Mouse (Mus musculus): ENCODE measurements at regions not wholly inside any gene's neighbourhood (a gene's known extent, or its start where the extent isn't known, plus 50 kb on each side); places are given as distances from the start of the nearest gene placed in this dataset.

DNA sequence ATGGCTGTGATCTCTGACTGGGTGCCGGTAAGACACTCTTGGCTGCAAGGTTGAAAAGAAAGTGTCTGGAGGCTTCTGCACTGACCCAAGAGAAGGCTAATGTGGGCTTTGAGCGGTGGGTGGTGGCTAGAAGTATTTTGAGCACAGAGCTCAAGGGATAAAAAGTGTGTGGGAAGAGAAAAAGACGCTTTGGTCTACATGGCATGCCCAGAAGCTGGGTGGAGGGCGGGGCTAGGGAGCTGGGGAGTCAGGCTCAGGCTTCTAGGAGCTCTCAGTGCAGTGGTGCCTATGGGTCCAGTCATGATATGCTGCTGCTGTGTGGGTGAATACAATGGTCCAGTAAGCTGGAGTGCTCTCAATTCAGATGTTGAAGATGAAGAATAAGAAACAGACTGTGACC, 152.1 kb downstream of the Efnb1 start:
- no peak for DNase-seq

DNA sequence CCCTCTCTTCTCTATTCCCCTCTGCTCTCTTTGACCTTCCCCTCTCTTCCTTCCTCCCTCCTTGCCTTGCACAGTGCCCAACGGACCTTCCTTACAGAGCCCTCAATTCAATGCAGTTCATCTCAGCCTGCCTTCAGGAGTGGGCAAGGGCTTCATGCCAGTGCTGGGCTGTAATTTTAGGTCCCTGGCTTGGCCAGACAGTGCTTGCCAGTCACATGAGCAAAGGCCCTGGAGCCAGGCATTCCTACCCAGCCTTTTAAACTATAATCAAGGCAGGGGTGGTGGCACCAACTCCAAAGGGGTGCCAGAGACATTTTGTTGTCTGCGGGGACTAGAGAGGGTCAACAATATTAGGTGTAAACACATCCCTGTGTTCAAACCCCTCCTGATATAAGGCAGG, 150.9 kb downstream of the Efnb1 start:
- no peak for DNase-seq

DNA sequence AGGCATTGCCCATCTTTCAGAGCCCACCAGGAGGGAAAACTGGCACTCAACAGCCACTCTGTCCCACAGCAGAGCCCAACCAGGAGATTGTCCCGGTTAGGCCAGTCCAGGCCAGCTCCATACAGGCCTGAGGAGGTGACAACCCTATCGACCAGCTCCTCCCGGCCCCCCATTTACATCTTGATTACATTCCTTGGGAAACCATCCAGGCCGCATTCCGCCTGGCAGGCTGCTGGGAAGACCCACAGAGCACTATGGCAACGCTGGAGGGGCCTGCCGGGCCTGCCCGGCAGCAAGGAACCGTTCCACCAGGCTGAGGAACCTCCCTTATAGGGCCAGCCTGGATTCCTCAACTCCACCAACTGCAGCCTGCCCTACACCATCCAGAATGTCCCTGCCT, 149.7 kb downstream of the Efnb1 start:
- no peak for DNase-seq

DNA sequence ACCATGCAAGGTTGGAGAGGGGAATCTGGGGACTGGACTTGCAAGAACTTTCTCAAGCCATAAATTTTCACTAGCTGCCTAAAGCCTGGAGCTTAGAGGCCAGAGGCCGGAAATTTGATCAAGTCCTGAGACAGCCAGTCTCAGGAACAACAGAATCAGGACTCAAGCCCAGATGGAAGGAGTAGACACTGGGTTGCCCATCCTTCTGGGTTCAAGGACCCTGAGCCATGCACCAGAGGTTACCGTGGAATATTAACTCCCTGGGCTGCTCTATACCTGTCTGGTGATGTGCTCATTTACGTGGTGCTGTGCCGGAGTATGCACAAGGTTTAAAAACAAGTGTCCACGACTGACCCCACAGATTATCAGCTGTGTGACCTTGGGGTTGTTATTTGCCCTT, 145.1 kb downstream of the Efnb1 start:
- no peak for DNase-seq

DNA sequence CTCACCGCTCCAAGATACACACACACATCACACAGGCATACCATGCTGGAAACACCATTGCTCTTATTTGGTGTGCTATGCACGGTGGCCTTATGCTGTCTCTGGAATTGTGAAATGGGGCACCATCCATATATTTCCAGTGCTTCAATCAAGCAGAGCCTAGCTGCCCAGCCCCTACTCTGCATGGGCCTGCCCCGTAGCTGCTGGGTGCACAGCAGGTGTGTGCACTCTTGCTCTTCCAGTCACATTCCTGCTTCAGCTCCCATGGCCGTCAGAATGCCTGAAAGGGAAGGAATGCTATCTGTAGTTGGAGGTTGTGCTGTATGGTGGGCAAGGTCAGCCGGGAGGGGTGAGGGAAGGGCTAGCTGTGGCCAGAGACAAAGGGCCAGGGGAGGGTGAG, 144.6 kb downstream of the Efnb1 start:
- DNase-seq, result no peak

DNA sequence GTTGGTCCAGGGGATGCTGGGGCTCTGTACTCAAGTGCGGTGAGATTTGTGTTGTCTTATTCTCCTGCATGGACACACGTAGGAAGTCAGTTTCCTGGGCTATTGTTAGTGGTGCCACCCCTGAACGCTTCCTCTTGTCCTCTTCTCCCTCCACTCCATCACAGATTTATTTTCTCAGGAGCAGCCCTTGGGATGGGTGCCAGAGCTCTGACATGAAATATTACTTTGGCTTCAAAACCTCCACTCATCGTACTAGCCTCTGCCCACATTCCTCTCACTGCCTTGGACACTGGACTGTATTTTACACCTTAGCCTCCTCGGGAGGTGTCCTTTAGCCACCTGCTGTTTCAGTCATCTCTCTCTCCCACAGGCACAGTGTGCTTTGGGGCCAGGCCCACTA, 139.6 kb downstream of the Efnb1 start:
- DNase-seq, result no peak

DNA sequence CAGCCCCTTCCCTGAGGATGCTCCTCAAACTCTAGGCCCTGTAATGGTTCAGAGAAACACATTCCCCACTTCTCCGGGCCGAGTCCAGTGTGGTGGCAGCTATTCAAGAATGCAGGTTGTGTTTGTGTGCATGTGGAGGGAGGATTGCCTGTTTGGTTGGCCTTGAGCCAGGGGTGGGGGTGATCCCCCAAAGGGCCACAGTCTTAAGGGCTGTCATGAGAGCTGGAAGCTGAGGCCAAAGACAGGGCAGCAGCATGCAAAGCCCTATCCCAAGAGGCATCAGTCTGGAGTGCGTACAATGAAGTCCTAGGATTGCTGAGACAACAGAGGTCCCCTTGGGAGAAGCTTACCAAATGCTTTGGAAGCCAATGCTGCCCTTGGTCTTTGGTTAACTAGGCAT, 136.0 kb downstream of the Efnb1 start:
- no peak for DNase-seq

DNA sequence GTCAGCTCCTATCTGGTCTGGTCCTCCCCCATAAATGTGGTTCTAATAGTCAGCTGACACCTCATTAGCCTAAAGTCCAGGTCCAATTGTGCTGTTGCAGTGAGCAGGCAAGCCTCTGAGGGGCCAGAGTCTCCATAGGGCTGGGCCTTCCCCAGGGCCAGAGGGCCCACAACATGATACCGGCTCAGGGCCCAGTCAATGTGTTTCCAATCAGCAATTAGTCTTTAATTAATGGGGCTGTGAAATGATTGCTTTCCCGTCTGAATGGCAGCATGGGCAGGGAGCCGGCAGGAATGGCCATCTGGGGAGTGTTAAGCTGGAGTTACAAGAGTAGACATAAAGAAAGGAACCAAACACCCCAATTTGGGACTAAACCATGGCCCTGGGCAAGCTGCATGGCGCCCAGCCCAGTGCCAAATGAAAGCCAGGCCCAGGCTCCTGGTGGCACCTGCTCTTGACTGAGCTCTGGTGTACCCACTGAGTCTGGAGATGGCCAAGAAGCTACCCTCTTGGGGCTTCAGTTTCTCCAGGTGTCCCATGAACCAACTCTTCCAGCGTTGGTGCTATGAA, 113.2 kb downstream of the Efnb1 start:
- DNase-seq, result no peak

DNA sequence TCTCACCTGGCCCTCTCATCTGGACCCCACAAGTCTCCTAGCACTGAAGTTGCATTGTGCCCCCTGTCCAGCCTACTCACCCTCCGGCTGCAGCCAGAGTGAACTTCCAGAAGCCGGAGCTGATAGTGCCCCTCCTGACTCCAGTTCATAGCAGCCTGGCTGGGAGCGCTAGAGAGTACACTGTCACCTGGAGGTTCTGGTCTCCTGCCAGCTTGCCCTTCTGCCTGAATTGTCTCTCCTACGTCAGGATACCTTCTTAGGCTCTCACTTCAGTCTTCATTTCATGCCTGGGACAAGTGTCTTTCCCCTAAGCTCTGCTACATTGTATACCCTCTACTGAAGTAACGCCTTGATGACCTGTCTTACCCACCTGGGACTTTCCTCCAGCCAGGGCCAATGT, 112.3 kb downstream of the Efnb1 start:
- no peak for DNase-seq

DNA sequence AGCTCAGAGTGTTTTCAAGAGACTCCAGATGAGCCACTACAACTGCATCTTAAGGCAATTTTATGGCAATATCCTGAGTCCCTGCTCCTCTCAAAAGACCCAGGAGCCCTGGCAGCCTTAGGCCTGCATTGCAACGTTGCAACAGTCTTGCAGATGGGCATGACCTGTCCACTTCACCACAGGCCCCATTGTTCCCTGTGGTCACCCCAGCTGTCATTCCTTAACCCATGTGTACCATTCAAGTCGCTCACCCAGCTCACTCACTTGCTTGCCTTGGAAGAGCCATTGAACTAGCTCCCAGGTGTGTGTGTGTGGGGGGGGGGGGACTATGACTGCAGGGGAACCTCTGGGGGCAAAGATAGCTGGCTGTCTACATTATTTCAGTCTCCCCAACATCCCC, 110.8 kb downstream of the Efnb1 start:
- DNase-seq, result no peak

DNA sequence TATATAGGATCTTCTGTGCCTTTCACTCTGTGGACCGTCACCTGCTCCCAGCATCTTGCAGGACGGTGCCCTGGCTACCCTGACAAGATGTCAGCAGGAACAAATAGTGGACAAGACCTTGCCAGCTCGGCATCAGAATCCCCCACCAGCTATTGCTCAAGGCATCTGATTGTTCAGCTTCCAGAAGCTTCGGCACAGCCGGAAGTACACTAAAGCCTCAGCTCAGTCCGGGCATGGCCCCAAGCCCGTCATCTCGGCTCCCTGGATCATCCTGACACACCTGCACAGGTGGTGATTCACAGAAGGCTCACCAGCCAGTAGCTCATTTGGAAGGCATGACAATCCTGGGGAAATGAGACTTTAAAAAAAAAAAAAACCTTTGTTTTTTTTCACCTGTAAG, 110.1 kb downstream of the Efnb1 start:
- no peak for DNase-seq

DNA sequence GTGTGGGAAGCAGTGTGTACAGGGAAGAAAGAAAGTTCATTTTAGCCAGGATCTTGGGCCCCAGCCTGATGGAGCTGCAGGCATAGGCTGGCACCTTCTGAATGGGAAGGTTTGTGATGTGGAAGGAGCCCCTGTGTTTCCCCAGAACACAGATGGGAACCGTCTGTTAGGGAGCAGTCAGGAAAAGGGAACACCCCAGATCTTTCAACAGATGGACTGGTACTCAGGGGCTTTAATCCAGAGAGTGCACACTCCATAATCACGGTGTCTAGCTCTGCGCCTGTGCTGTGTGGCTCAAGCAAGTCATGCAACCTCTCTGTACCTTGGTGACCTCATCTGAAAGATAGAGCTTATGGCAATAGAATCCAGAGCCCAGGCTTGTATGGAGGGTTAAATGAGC, 109.6 kb downstream of the Efnb1 start:
- DNase-seq, result no peak

DNA sequence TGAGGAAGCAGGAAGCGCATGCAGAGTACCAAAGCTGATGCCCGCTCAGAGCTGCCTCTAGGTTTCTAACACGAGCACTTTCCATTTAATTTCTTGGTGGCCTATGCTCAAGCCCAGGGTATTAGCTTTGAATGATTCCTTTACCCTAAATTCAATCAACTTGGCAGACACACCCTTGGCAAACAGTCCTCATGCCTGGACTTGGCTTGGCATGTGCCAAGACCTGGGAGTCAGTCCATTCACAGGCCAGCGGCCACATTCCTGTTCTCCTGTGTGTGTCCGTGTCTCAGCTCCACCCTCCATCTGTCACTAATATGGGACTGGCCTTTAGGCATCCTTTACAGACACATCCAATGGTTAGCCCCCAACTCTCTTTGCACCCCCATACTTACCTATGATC, 107.3 kb downstream of the Efnb1 start:
- no peak for DNase-seq

DNA sequence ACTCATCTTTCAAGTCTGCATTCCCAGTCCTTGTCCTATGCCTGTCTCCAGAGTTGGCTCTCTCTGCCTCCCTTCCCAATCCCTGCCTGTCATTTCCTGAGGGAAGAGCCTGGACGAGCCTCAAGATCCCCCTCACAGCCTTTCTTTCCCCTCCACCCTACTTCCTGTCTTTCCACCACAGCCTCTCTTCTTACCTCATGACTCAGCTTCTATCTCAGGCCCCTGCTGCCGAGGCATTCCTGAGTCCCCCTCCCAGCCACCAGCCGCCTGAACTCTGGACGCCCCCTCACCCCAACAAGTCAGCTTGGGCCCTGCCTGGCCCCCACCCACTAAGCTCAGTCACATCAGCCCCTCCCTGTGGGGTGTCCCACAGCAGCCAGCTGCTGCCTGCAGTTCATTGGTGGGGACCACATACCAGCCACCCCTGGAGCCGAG, 105.8 kb downstream of the Efnb1 start:
- no peak for DNase-seq

DNA sequence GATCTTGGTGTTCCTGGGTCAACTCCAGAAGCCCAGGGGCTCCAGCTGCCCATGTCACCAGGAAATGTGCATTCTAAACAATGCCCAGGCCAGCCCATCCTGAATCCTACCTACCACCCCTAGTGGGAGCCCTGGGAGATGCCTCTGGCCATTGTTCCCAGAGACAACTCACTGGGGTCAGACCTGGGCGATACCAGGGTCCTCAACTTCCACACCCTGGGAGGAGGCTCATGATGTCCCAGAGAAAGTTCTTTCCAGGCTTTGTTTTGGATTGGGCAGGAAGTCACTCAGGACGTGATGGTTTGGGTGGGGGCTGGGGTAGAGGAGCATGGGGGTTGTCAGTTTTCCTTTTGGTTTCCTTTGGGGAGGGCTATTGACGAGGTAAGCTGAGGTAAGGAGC, 97.1 kb downstream of the Efnb1 start:
- DNase-seq, result no peak

DNA sequence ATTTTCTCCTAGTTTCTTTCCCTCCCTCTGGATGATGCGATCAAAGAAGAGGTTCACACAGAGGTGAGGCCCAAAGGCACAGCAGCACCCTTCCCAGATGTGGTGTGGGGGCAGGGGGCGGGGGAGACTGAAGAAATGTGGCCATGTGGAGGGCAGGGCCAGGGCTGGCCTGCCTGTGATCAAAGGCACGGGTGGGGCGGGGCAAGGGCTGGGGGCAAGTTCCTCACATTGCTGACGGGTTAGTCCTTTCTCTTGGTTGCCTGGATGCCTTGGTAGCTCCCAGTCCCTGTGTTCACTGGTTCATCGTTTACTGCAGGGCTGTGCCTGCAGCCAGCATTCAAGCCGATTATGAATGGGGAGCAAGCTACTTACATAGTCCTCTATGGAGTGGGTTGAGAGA, 96.4 kb downstream of the Efnb1 start:
- no peak for DNase-seq

DNA sequence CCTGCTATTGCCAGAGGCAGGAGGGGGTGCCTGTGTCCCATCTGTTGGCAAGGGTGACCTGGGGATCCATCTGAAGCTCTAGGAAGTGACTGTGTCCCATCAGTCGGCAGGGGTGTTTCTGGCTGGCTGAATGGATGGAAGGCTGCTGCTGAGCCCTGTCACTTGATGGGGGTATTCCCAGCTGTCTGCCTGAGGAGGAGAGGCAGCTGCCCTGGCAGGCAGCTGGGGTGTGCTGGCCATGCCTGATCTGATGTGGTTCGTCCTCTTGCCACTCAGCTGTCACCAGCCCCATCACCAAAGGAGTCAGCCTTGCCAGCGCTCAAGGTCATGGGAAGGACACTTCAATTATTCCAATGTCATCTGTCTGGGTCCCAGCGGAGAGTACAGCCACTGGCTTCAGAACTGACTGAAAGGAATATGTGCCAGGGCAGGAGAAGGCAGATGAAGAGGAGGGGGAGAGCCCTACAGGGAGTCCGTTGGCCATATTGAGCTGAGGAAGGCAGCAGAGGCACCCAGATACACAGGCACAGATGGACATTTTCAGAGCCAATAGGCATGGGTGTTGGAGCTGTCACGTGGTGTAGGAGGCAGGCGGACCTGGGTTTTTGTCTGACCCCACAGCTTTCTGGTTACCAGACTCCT, 89.3 kb downstream of the Efnb1 start:
- no peak for DNase-seq

DNA sequence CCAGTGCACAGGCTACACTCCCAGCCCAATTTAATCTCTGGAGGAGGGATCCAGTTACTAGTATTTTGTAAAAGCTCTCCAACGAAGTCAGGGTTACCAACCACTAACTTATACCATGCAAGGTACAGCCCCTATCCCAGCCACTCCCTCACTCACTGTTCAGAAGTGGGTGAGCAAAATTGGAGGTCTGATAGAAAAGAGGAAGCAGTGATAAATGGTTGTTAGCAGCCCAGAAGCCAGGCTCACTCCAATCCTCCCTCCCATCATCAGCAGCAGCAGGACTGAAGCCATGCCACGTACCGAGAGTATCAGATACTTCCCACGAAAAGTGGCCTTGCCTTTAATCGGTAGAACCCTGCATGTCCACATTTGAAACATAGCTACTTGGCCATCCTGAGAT, 86.1 kb downstream of the Efnb1 start:
- DNase-seq, result no peak

DNA sequence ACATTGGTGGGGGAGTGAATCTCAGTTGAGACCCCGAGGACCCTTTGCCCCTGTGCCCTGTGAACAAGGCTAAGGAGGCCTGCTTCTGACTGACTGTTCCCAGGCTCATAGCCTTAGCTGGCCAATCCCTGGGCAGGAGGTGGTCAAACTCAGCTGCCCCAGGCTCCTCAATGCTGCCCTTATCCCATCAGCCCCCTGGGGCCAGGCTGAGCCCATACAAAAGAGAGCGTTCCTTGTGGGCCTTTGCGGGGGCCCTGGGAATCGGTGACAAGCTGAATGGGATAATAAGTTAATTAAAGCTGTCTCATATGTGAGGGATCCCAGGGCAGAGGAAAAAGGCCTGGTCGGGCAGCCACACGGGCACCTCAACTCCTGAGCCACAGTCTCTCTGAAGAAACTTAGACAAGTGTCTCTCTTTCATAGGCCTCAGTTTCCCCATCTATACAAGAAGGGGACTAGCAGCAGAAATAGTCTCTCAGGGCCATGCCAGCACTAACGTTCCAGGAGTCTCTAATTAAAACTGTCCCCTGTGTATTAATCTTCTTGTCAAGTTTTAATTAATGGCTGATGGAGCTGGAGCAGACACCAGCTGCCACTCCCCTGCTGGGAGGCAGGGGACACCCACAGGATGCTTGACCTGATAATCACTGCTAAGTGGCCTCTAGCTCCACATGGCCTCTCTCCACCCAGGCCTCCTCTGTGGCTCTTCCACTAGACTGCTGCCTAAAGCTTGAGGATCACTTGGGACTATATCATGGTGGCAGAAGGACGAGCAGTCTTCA, 84.9 kb downstream of the Efnb1 start:
- DNase-seq, result no peak

DNA sequence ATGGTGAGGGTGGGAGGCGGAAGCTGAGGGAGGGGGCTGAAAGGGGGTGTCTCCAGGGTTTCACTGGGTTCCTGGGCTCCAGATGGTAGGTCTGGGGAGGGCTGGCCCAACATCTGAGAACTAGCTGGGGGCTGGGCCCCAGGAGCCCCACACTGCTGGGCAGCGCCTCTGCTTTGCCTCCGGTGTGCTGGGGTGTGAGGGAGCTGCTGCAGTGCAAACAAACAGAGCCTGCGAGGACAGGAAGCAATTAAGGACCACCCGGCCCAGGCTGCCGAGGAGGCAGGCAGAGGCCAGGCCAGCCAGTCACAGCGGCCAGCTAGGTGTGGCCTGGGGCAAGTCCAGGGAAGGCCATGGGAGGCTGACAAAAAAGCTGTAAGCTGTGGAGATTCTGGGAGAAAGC, 82.3 kb downstream of the Efnb1 start:
- DNase-seq, result no peak

DNA sequence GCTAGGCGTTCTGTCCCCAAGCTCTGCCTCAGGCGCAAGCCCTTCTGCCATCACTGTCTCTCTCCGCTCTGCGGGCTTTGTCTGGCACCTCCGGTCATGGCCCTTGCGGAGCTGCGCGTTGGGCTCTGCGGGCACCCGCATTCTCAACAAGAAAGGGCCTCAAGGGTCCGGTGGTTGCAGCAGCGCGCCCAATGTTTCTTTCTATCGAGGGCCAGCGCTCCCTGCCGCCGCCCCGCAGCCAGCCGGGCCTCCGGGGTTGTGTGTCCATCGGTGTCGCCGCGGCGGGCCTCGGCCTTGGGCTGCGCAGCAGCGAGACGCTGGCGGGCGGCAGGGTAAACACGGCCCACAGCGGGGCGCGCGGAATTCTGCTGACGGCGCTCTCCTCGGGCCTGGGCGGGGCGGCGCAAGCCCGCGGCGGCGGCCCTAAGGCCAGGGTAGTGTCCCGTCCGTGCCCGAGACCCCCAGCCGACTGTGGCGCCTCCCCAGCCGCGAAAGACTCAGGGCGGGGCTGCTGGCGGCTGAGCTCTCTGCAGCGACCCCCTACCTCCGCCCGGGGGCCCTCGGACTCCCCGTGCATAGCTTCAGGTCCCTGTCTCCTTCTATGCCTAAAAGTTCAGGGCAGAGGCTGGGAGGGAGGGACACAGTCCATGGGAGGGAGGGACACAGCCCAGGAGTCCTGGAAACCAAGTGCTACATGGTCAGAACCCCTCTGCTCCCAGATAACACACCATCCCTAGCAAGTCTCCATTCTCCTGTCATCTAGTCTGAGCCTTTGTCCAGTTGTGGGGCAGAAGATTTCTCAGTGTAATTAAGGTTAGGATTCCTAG, 80.9 kb downstream of the Efnb1 start:
- DNase-seq, result no peak

DNA sequence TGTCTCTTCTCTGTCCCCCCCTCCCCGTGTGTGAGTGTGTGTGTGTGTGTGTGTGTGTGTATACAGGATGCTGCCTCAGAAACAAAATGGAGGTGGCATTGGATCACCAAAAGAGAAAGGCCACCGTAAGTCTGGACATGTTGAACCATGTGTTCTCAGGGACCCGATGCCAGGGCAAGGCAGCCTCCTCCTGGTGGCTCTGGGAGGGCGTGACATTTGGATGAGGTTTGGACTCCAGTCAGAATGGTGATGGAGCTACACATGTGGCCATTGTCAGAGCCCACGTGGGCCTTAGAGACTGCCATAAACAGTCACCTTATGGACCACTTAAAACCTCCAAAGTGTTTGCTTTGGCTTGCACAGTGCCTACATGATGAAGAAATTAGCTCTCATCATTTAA, 80.0 kb downstream of the Efnb1 start:
- no peak for DNase-seq

DNA sequence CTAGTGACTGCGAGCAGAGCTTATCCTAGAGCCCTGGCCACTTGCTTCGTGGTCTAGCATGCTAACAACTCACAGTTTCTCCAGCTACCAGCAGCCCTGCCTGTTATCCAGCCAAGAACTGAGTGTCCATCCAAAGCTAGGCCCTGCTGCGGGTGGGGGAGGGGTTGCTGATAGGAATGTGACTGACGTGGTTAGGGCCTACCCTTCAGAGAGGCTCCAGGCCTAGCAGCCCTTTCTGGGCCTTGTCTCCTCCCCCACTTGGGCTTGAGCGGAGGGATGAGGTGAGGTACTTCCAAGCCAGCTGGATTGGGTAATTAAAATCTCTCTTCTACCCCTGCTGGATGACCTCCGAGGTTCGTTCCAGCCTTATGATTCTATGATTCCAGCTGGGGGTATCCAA, 79.2 kb downstream of the Efnb1 start:
- DNase-seq, result no peak

All from thymus, postnatal 36 days (tissue).